Mouse (Mus musculus): ENCODE data around the gene Pla2g2e. TPM values are rescaled to one million over a fixed set of nuclear protein-coding genes. Genes with fewer than 3 reads are reported as not detected.
"Not testable (repeated sequence)": the region's sequence is repeated elsewhere in the genome, so short reads cannot be mapped to it uniquely, and the experiment has no call there.

The Pla2g2e gene
- polyA plus RNA-seq, 1 experiment from 2014 or later: not detected

GRCm38 (mm10) chr4:138863344-138863998 lies 14.3 kb upstream of the Pla2g2e start, which contains the start of gene Pla2g5:
TSS of gene Pla2g5 (minus strand) at chr4:138863482.
- Histone ChIP-seq H3K9ac (no peak within 1 kb of the TSS), H3K36me3 (no peaks in the 10 kb centered on the region), H3K4me1 (no peaks in the 10 kb centered on the region), H3K4me3 (no peak within 1 kb of the TSS), H3K9me3 (no peaks in the 10 kb centered on the region), H3K27ac (no peak within 1 kb of the TSS), H3K4me2 (replicated peaks) (no peak within 1 kb of the TSS), H3K27me3 (no peaks in the 10 kb centered on the region)
- ATAC-seq (ENCODE audit: insufficient number of reproducible peaks, insufficient read depth, low FRiP score, low TSS enrichment): no peak
- WGBS: 73% methylated on average over 10 of the region's 10 CpGs

- H3K27ac ChIP-seq: no peak overlapping the region
- H3K4me1 ChIP-seq: no peaks in the 10 kb centered on the region
- H3K36me3 ChIP-seq: no peaks in the 10 kb centered on the region
- H3K27me3 ChIP-seq: no peaks in the 10 kb centered on the region
- H3K9ac ChIP-seq: no peak overlapping the region
- no peak overlapping the region for H3K4me3 ChIP-seq
- H3K9me3 ChIP-seq: no peaks in the 10 kb centered on the region
- no peak overlapping the region for H3K4me2 ChIP-seq (replicated peaks)
- no peak for ATAC-seq (ENCODE audit: insufficient number of reproducible peaks, insufficient read depth, low FRiP score, low TSS enrichment)
- 24% methylated on average over 5 of the region's 5 CpGs for WGBS
Observed at GRCm38 (mm10) chr4:138865092-138865491, 12.7 kb upstream of the Pla2g2e start.

- Histone ChIP-seq H3K4me2 (replicated peaks) (no peak overlapping the region), H3K27ac (no peak overlapping the region), H3K4me3 (no peak overlapping the region), H3K4me1 (no peaks in the 10 kb centered on the region), H3K27me3 (no peaks in the 10 kb centered on the region), H3K9me3 (no peaks in the 10 kb centered on the region), H3K9ac (no peak overlapping the region), H3K36me3 (no peaks in the 10 kb centered on the region)
- 67% methylated on average over 6 of the region's 6 CpGs for WGBS
- ATAC-seq (ENCODE audit: insufficient number of reproducible peaks, insufficient read depth, low FRiP score, low TSS enrichment): no peak
Observed at GRCm38 (mm10) chr4:138865991-138866390, 11.8 kb upstream of the Pla2g2e start.

GRCm38 (mm10) chr4:138866413-138866812 lies 11.3 kb upstream of the Pla2g2e start:
- H3K9me3 ChIP-seq: no peaks in the 10 kb centered on the region
- H3K9ac ChIP-seq: no peak overlapping the region
- H3K27me3 ChIP-seq: no peaks in the 10 kb centered on the region
- H3K27ac ChIP-seq: no peak overlapping the region
- ATAC-seq (ENCODE audit: insufficient number of reproducible peaks, insufficient read depth, low FRiP score, low TSS enrichment): no peak
- H3K4me3 ChIP-seq: no peak overlapping the region
- H3K4me1 ChIP-seq: no peaks in the 10 kb centered on the region
- WGBS: 11% methylated on average over 7 of the region's 7 CpGs
- no peak overlapping the region for H3K4me2 ChIP-seq (replicated peaks)
- H3K36me3 ChIP-seq: no peaks in the 10 kb centered on the region

GRCm38 (mm10) chr4:138868666-138869065 lies 9.1 kb upstream of the Pla2g2e start:
- Histone ChIP-seq H3K4me2 (replicated peaks) (no peak overlapping the region), H3K27me3 (no peaks in the 10 kb centered on the region), H3K27ac (no peak overlapping the region), H3K4me1 (no peaks in the 10 kb centered on the region), H3K9me3 (no peaks in the 10 kb centered on the region), H3K9ac (no peak overlapping the region), H3K4me3 (no peak overlapping the region), H3K36me3 (no peaks in the 10 kb centered on the region)
- no peak for ATAC-seq (ENCODE audit: insufficient number of reproducible peaks, insufficient read depth, low FRiP score, low TSS enrichment)
- WGBS: 35% methylated on average over 8 of the region's 8 CpGs

- H3K36me3 ChIP-seq: no peaks in the 10 kb centered on the region
- H3K27ac ChIP-seq: no peak within 1 kb of the TSS
- no peak within 1 kb of the TSS for H3K9ac ChIP-seq
- no peaks in the 10 kb centered on the region for H3K4me1 ChIP-seq
- no peaks in the 10 kb centered on the region; the same call in 1 of the 2 replicates for H3K27me3 ChIP-seq
- WGBS: 84% methylated on average over 6 of the region's 6 CpGs
- H3K4me2 ChIP-seq (replicated peaks): no peak within 1 kb of the TSS
- no peak for ATAC-seq (ENCODE audit: insufficient number of reproducible peaks, insufficient read depth, low FRiP score, low TSS enrichment)
- no peaks in the 10 kb centered on the region for H3K9me3 ChIP-seq
- H3K4me3 ChIP-seq: no peak within 1 kb of the TSS
Observed at GRCm38 (mm10) chr4:138873864-138874263, 3.9 kb upstream of the Pla2g2e start, which contains the start of gene Gm13030. TSS of gene Gm13030 (minus strand) at chr4:138873964.

- not testable (repeated sequence) for H3K27me3 ChIP-seq; H3K9ac ChIP-seq; H3K36me3 ChIP-seq; H3K9me3 ChIP-seq; H3K27ac ChIP-seq; H3K4me2 ChIP-seq (replicated peaks); H3K4me3 ChIP-seq; H3K4me1 ChIP-seq; ATAC-seq (ENCODE audit: insufficient number of reproducible peaks, insufficient read depth, low FRiP score, low TSS enrichment)
- WGBS: 91% methylated on average over 2 of the region's 2 CpGs
Observed at GRCm38 (mm10) chr4:138875275-138875674, 2.5 kb upstream of the Pla2g2e start.

- Histone ChIP-seq H3K9ac (no peak overlapping the region), H3K27ac (no peak overlapping the region), H3K36me3 (no peaks in the 10 kb centered on the region), H3K27me3 (no peaks in the 10 kb centered on the region; the same call in 1 of the 2 replicates), H3K4me1 (no peaks in the 10 kb centered on the region), H3K4me2 (replicated peaks) (no peak overlapping the region), H3K4me3 (no peak overlapping the region), H3K9me3 (no peaks in the 10 kb centered on the region)
- 93% methylated on average over 2 of the region's 2 CpGs for WGBS
- no peak for ATAC-seq (ENCODE audit: insufficient number of reproducible peaks, insufficient read depth, low FRiP score, low TSS enrichment)
Observed at GRCm38 (mm10) chr4:138875986-138876385, 1.8 kb upstream of the Pla2g2e start.

- ATAC-seq (ENCODE audit: insufficient number of reproducible peaks, insufficient read depth, low FRiP score, low TSS enrichment): no peak
- Histone ChIP-seq H3K4me1 (peaks cover 9% of the 10 kb centered on the region; the same call in 1 of the 2 replicates), H3K4me3 (no peak overlapping the region), H3K27me3 (peaks cover 6% of the 10 kb centered on the region; the same call in 1 of the 2 replicates), H3K9ac (no peak overlapping the region), H3K9me3 (no peaks in the 10 kb centered on the region), H3K27ac (no peak overlapping the region), H3K36me3 (no peaks in the 10 kb centered on the region), H3K4me2 (replicated peaks) (no peak overlapping the region)
- WGBS: 63% methylated on average over 8 of the region's 8 CpGs
Observed at GRCm38 (mm10) chr4:138878783-138879182, 1.0 kb downstream of the Pla2g2e start.

- Histone ChIP-seq H3K4me3 (no peak overlapping the region), H3K27ac (0 out of 2 replicates have a peak overlapping the region, but pooled peaks have one; percentile 3), H3K9ac (no peak overlapping the region), H3K4me1 (peaks cover 9% of the 10 kb centered on the region; the same call in 1 of the 2 replicates), H3K27me3 (peaks cover 6% of the 10 kb centered on the region; the same call in 1 of the 2 replicates), H3K36me3 (no peaks in the 10 kb centered on the region), H3K9me3 (no peaks in the 10 kb centered on the region), H3K4me2 (replicated peaks) (no peak overlapping the region)
- ATAC-seq (ENCODE audit: insufficient number of reproducible peaks, insufficient read depth, low FRiP score, low TSS enrichment): no peak
- WGBS: 85% methylated on average over 11 of the region's 11 CpGs
Observed at GRCm38 (mm10) chr4:138879808-138880207, 2.1 kb downstream of the Pla2g2e start.

- H3K36me3 ChIP-seq: no peaks in the 10 kb centered on the region
- H3K4me3 ChIP-seq: no peak overlapping the region
- H3K27me3 ChIP-seq: peaks cover 6% of the 10 kb centered on the region; the same call in 1 of the 2 replicates
- no peak overlapping the region for H3K4me2 ChIP-seq (replicated peaks)
- H3K27ac ChIP-seq: no peak overlapping the region
- H3K9ac ChIP-seq: peak overlapping the region; percentile 4; the same call in 1 of the 2 replicates
- peak; percentile 24; the same call in 1 of the 2 replicates for ATAC-seq (ENCODE audit: insufficient number of reproducible peaks, insufficient read depth, low FRiP score, low TSS enrichment)
- 83% methylated on average over 7 of the region's 7 CpGs for WGBS
- H3K4me1 ChIP-seq: peaks cover 9% of the 10 kb centered on the region; the same call in 1 of the 2 replicates
- no peaks in the 10 kb centered on the region for H3K9me3 ChIP-seq
Observed at GRCm38 (mm10) chr4:138880811-138881584, 3.3 kb downstream of the Pla2g2e start.

Measured in embryonic facial prominence, embryonic 12.5 days (tissue).